Mouse (Mus musculus) stomach, embryonic 16.5 days (tissue): ENCODE data around the gene Tubgcp3. TPM values are rescaled to one million over a fixed set of nuclear protein-coding genes. Genes with fewer than 3 reads are reported as not detected.

Experiments used
- ATAC-seq: fragments of 200-750 bp; cut with Nextera tagmentation; 2 replicates; pipeline ENCODE4 v1.8.0; 2017; ENCODE audit warnings: moderate number of reproducible peaks, moderate TSS enrichment; ENCODE audit not compliant: insufficient read depth, low FRiP score
- H3K27ac ChIP-seq: fragments of 300-500 bp; sonication (generic); 2 replicates; pipeline ENCODE4 v1.5.1; 2014; ENCODE audit warnings: low read length
- H3K27me3 ChIP-seq: fragments of 300-500 bp; sonication (generic); 2 replicates; pipeline ENCODE4 v1.6.1; 2014; ENCODE audit warnings: low read length, control low read depth, mixed read lengths; ENCODE audit not compliant: control insufficient read depth, insufficient read depth
- H3K36me3 ChIP-seq: fragments of 300-500 bp; sonication (generic); 2 replicates; pipeline ENCODE4 v1.6.1; 2014; ENCODE audit warnings: low read length; ENCODE audit not compliant: control insufficient read depth, insufficient read depth
- H3K4me1 ChIP-seq: fragments of 300-500 bp; sonication (generic); 2 replicates; pipeline ENCODE4 v1.6.1; 2014; ENCODE audit warnings: low read length, control low read depth, mixed read lengths; ENCODE audit not compliant: control insufficient read depth, insufficient read depth
- H3K4me2 ChIP-seq: fragments of 300-500 bp; sonication (generic); 2 replicates; pipeline ENCODE4 v1.6.1; 2014; ENCODE audit warnings: low read depth, low read length, mixed read lengths
- H3K4me3 ChIP-seq: fragments of 300-500 bp; sonication (generic); replicated peaks from 2 replicates; pipeline ENCODE4 v1.5.1; 2014; ENCODE audit warnings: mild to moderate bottlenecking, low read length
- H3K9ac ChIP-seq: fragments of 300-500 bp; sonication (generic); 2 replicates; pipeline ENCODE4 v1.6.1; 2014; ENCODE audit warnings: low read length
- H3K9me3 ChIP-seq: fragments of 300-500 bp; sonication (generic); replicated peaks from 2 replicates; pipeline ENCODE4 v1.6.1; 2016; ENCODE audit warnings: low read length, control low read depth; ENCODE audit not compliant: control insufficient read depth
- WGBS: fragments of 180-500 bp; shearing (Covaris S2); extraction: QIAGEN DNeasy Blood & Tissue Kit; methylation state at CpG from one replicate; pipeline ENCODE4 v1.1.7; 2014; 5-methylcytosine and 5-hydroxymethylcytosine counted together
- microRNA-seq: library from miRNA; unstranded; fragments of <30 nt; microRNA quantifications from one replicate; pipeline ENCODE4, GENCODE M21; 2016
- polyA plus RNA-seq: library from polyadenylated mRNA; unstranded; fragments of >200 nt; fragmentation: Nextera tagmentation; extraction: Ambion mirVana; gene quantifications from 2 replicates; pipeline ENCODE4 v1.2.1, GENCODE M21; 2015

Gene Tubgcp3
- polyA plus RNA-seq, 1 experiment from 2014 or later: 40.8 TPM

- Histone ChIP-seq H3K27ac (no peak overlapping the region), H3K4me3 (no peak overlapping the region), H3K9ac (no peak overlapping the region), H3K36me3 (no peaks in the 10 kb centered on the region), H3K4me2 (no peak overlapping the region), H3K9me3 (no peaks in the 10 kb centered on the region), H3K27me3 (no peaks in the 10 kb centered on the region), H3K4me1 (no peaks in the 10 kb centered on the region)
- no peak for ATAC-seq
- 65% methylated on average over 5 of the region's 5 CpGs for WGBS
Observed at GRCm38 (mm10) chr8:12576003-12576402, 96.0 kb downstream of the Tubgcp3 start.

- ATAC-seq: no peak
- Histone ChIP-seq H3K27me3 (0 out of 2 replicates have a peak, but pooled peaks cover 2% of the 10 kb centered on the region), H3K9ac (no peak within 1 kb of the TSS), H3K9me3 (no peaks in the 10 kb centered on the region), H3K36me3 (no peaks in the 10 kb centered on the region), H3K4me1 (no peaks in the 10 kb centered on the region), H3K27ac (no peak within 1 kb of the TSS), H3K4me2 (no peak within 1 kb of the TSS), H3K4me3 (no peak within 1 kb of the TSS)
- 56% methylated on average over 14 of the region's 14 CpGs for whole genome bisulfite sequencing
Observed at GRCm38 (mm10) chr8:12572814-12573534, 99.1 kb downstream of the Tubgcp3 start, which contains the start of gene Spaca7. Gene Spaca7 (plus strand): TSS chr8:12573029.

GRCm38 (mm10) chr8:12566509-12566908 is 105.5 kb downstream of the Tubgcp3 start:
- H3K27me3 ChIP-seq: peaks cover 19% of the 10 kb centered on the region
- H3K9me3 ChIP-seq: no peaks in the 10 kb centered on the region
- no peak overlapping the region for H3K9ac ChIP-seq
- no peak overlapping the region for H3K4me2 ChIP-seq
- no peak for ATAC-seq
- H3K27ac ChIP-seq: no peak overlapping the region
- WGBS: 45% methylated on average over 7 of the region's 7 CpGs
- no peaks in the 10 kb centered on the region for H3K36me3 ChIP-seq
- no peaks in the 10 kb centered on the region for H3K4me1 ChIP-seq
- no peak overlapping the region for H3K4me3 ChIP-seq

GRCm38 (mm10) chr8:12565488-12565887 is 106.6 kb downstream of the Tubgcp3 start:
- Histone ChIP-seq H3K27ac (no peak overlapping the region), H3K27me3 (peaks cover 19% of the 10 kb centered on the region), H3K9ac (no peak overlapping the region), H3K36me3 (no peaks in the 10 kb centered on the region), H3K4me3 (no peak overlapping the region), H3K4me1 (no peaks in the 10 kb centered on the region), H3K9me3 (no peaks in the 10 kb centered on the region), H3K4me2 (no peak overlapping the region)
- WGBS: 71% methylated on average over 10 of the region's 10 CpGs
- no peak for ATAC-seq

- no peak overlapping the region for H3K27ac ChIP-seq
- no peak overlapping the region for H3K4me2 ChIP-seq
- no peaks in the 10 kb centered on the region for H3K9me3 ChIP-seq
- no peaks in the 10 kb centered on the region for H3K36me3 ChIP-seq
- no peaks in the 10 kb centered on the region for H3K4me1 ChIP-seq
- ATAC-seq: no peak
- 4% methylated on average over 4 of the region's 4 CpGs for WGBS
- H3K27me3 ChIP-seq: peaks cover 19% of the 10 kb centered on the region
- H3K9ac ChIP-seq: no peak overlapping the region
- no peak overlapping the region for H3K4me3 ChIP-seq
Observed at GRCm38 (mm10) chr8:12564307-12564706, 107.7 kb downstream of the Tubgcp3 start.

Small RNAs within 50 kb of the gene (microRNA-seq; reads per million reads assigned to microRNA genes)
- not detected for gene Gm26483

Other genes with a start within 250 kb of the Tubgcp3 start
- not detected in 2 replicates for gene Spaca7, start 99.2 kb downstream of the Tubgcp3 start, polyA plus RNA-seq
- gene Atp11a, start 84.8 kb upstream of the Tubgcp3 start, polyA plus RNA-seq: 11.1 and 12.4 TPM in 2 replicates
- gene Mcf2l, start 201.6 kb upstream of the Tubgcp3 start, polyA plus RNA-seq: 18.5 and 19.9 TPM in 2 replicates